Mouse (Mus musculus): ENCODE results near the gene Tbrg4.

Tbrg4 gene

GRCm38 (mm10) chr11:6624619-6625382 lies 1.1 kb downstream of the Tbrg4 start:
- no peak for DNase-seq (ENCODE audit: extremely low spot score, low spot score)

GRCm38 (mm10) chr11:6623704-6624103 lies 2.2 kb downstream of the Tbrg4 start:
- no peak for DNase-seq (ENCODE audit: extremely low spot score, low spot score)

GRCm38 (mm10) chr11:6615250-6616205 lies 10.3 kb downstream of the Tbrg4 start:
- no peak for DNase-seq (ENCODE audit: extremely low spot score, low spot score)

- peak; percentile 59 for DNase-seq (ENCODE audit: extremely low spot score, low spot score)
These were observed 20.1 kb downstream of the Tbrg4 start, which contains the start of gene Nacad for GRCm38 (mm10) chr11:6605491-6606399. Nacad (minus strand) TSS chr11:6606053.

GRCm38 (mm10) chr11:6605021-6605481 lies 20.8 kb downstream of the Tbrg4 start:
- DNase-seq (ENCODE audit: extremely low spot score, low spot score): peak; percentile 44

GRCm38 (mm10) chr11:6604604-6604936 lies 21.3 kb downstream of the Tbrg4 start:
- no peak for DNase-seq (ENCODE audit: extremely low spot score, low spot score)

- no peak for DNase-seq (ENCODE audit: extremely low spot score, low spot score)
These were observed 21.8 kb downstream of the Tbrg4 start for GRCm38 (mm10) chr11:6603887-6604603.

- no peak for DNase-seq (ENCODE audit: extremely low spot score, low spot score)
These were observed 22.6 kb downstream of the Tbrg4 start for GRCm38 (mm10) chr11:6603224-6603623.

GRCm38 (mm10) chr11:6602662-6603061 lies 23.2 kb downstream of the Tbrg4 start:
- no peak for DNase-seq (ENCODE audit: extremely low spot score, low spot score)

- DNase-seq (ENCODE audit: extremely low spot score, low spot score): no peak
These were observed 24.0 kb downstream of the Tbrg4 start for GRCm38 (mm10) chr11:6601649-6602480.

GRCm38 (mm10) chr11:6600284-6600944 lies 25.5 kb downstream of the Tbrg4 start:
- no peak for DNase-seq (ENCODE audit: extremely low spot score, low spot score)

GRCm38 (mm10) chr11:6599831-6600230 lies 26.0 kb downstream of the Tbrg4 start:
- no peak for DNase-seq (ENCODE audit: extremely low spot score, low spot score)

- DNase-seq (ENCODE audit: extremely low spot score, low spot score): peak; percentile 55
These were observed 26.7 kb downstream of the Tbrg4 start for GRCm38 (mm10) chr11:6599011-6599681.

GRCm38 (mm10) chr11:6598191-6598889 lies 27.5 kb downstream of the Tbrg4 start:
- no peak for DNase-seq (ENCODE audit: extremely low spot score, low spot score)

- DNase-seq (ENCODE audit: extremely low spot score, low spot score): no peak
These were observed 28.3 kb downstream of the Tbrg4 start for GRCm38 (mm10) chr11:6597523-6597922.

GRCm38 (mm10) chr11:6596616-6597015 lies 29.3 kb downstream of the Tbrg4 start:
- no peak for DNase-seq (ENCODE audit: extremely low spot score, low spot score)

GRCm38 (mm10) chr11:6596205-6596604 lies 29.7 kb downstream of the Tbrg4 start:
- DNase-seq (ENCODE audit: extremely low spot score, low spot score): no peak

- DNase-seq (ENCODE audit: extremely low spot score, low spot score): no peak
These were observed 30.5 kb downstream of the Tbrg4 start for GRCm38 (mm10) chr11:6595339-6595738.

Measured in neural tube, embryonic 10.5 days (tissue).